Mouse (Mus musculus) midbrain, embryonic 14.5 days (tissue): ENCODE measurements around the gene Otop3. TPM values are rescaled to one million over a fixed set of nuclear protein-coding genes. Genes with fewer than 3 reads are reported as not detected.

Experiments used
- ATAC-seq: fragments of 200-750 bp; cut with Nextera tagmentation; 2 replicates; pipeline ENCODE4 v1.8.0; 2017; ENCODE audit warnings: moderate number of reproducible peaks, moderate library complexity; ENCODE audit not compliant: low FRiP score, low TSS enrichment
- DNase-seq: peaks from one replicate; pipeline ENCODE4 v3.0.0-alpha.2; 2015
- H3K27ac ChIP-seq: fragments of 300-500 bp; sonication (generic); replicated peaks from 2 replicates; pipeline ENCODE4 v1.5.1; 2014; ENCODE audit warnings: mild to moderate bottlenecking, low read depth, low read length, moderate library complexity
- H3K27me3 ChIP-seq: fragments of 300-500 bp; sonication (generic); 2 replicates; pipeline ENCODE4 v1.6.1; 2014; ENCODE audit warnings: low read length, control low read depth, mixed read lengths; ENCODE audit not compliant: control insufficient read depth, insufficient read depth
- H3K36me3 ChIP-seq: fragments of 300-500 bp; sonication (generic); 2 replicates; pipeline ENCODE4 v1.6.1; 2014; ENCODE audit warnings: low read length, control low read depth; ENCODE audit not compliant: control insufficient read depth, insufficient read depth
- H3K4me1 ChIP-seq: fragments of 300-500 bp; sonication (generic); 2 replicates; pipeline ENCODE4 v1.6.1; 2014; ENCODE audit warnings: mild to moderate bottlenecking, antibody characterized with exemption, low read length, control low read depth; ENCODE audit not compliant: control insufficient read depth, insufficient read depth
- H3K4me2 ChIP-seq: fragments of 300-500 bp; sonication (generic); 2 replicates; pipeline ENCODE4 v1.6.1; 2014; ENCODE audit warnings: mild to moderate bottlenecking, low read length, moderate library complexity
- H3K4me3 ChIP-seq: fragments of 300-500 bp; sonication (generic); replicated peaks from 2 replicates; pipeline ENCODE4 v1.5.1; 2014; ENCODE audit warnings: low read depth, low read length
- H3K9ac ChIP-seq: fragments of 300-500 bp; sonication (generic); replicated peaks from 2 replicates; pipeline ENCODE4 v1.6.1; 2014; ENCODE audit warnings: mild to moderate bottlenecking, low read length, moderate library complexity
- H3K9me3 ChIP-seq: fragments of 300-500 bp; sonication (generic); 2 replicates; pipeline ENCODE4 v1.6.1; 2016; ENCODE audit warnings: low read length, control low read depth, mixed read lengths; ENCODE audit not compliant: control insufficient read depth
- WGBS: fragments of 180-500 bp; shearing (Covaris S2); extraction: QIAGEN DNeasy Blood & Tissue Kit; methylation state at CpG from one replicate; pipeline ENCODE4 v1.1.7; 2014; 5-methylcytosine and 5-hydroxymethylcytosine counted together
- polyA plus RNA-seq: library from polyadenylated mRNA; unstranded; fragments of >200 nt; fragmentation: Nextera tagmentation; extraction: Ambion mirVana; gene quantifications from 2 replicates; pipeline ENCODE4 v1.2.1, GENCODE M21; 2014

Otop3 gene
- polyA plus RNA-seq, 1 experiment from 2014 or later, result 0.54 TPM

DNA sequence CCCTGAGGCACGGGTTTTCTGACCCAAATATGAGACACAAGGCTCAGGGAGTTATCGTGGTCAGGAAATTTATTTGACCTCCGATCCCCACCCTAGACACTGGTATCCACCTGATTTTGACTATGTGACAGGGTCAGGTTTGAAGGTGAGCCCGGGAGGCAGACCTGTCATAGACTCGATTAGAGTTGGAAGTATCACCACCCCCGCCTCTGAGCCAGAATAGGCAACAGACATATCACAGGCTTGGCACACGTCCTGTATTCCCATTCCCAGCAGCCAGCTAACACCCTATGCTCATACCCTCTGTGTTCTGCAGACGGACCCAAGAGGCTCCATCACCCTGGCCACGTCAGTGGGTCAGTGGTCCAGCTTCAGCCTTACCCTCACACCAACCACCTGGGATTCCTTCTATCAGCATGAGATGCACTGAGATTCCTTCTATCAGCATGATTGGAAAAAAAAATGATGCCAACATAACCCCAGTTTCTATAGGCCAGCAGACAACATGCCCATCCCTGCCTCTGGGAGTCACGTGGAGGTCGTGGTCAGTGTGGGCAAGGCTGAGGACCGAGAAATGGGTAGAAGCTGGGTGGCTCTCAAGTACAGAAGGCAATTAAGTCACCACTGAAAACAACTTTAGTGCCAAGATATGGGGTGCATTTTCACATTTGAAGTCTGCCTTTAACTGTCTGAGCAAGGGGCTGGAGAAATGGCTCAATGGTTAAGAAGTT is 40.3 kb downstream of the Otop3 start:
- ATAC-seq (no peak), DNase-seq (no peak)
- Histone ChIP-seq H3K36me3 (no peaks in the 10 kb centered on the region), H3K4me3 (peak overlapping the region; percentile 46), H3K27me3 (no peaks in the 10 kb centered on the region), H3K9me3 (no peaks in the 10 kb centered on the region), H3K9ac (peak overlapping the region; percentile 69), H3K4me2 (peak overlapping the region; percentile 81), H3K4me1 (peaks cover 13% of the 10 kb centered on the region), H3K27ac (peak overlapping the region; percentile 78)
- 68% methylated on average over 12 of the region's 12 CpGs for WGBS

DNA sequence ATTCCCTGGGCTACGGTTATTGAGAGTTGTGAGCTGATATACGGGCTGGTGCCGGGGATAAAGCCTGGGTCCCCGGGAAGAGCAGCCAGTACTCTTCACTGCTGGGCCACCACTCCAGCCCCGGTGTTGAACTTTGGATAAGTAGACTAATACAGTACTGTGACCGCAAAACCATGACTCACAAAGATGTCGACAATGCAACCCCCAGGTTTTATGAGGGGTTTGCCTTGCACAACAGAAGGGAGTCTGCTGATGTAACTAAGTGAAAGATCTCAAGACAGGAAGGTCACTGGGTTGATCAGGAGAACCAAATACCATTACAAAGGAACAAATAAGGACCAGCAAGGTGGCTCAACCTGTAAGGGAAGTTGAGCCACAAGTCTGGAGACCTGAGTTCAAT is 42.2 kb downstream of the Otop3 start:
- ATAC-seq, result no peak
- H3K36me3 ChIP-seq, result no peaks in the 10 kb centered on the region
- 69% methylated on average over 7 of the region's 7 CpGs for WGBS

GRCm38 (mm10) chr11:115377254-115377653 is 42.7 kb downstream of the Otop3 start:
- Histone ChIP-seq H3K27ac (no peak overlapping the region), H3K9me3 (no peaks in the 10 kb centered on the region), H3K27me3 (no peaks in the 10 kb centered on the region), H3K4me1 (peaks cover 13% of the 10 kb centered on the region), H3K4me2 (no peak overlapping the region), H3K4me3 (no peak overlapping the region), H3K36me3 (no peaks in the 10 kb centered on the region), H3K9ac (no peak overlapping the region)
- ATAC-seq (no peak), DNase-seq (no peak)
- WGBS, result 93% methylated on average over 4 of the region's 4 CpGs

More for the DNA sequence above, 42.2 kb downstream of the Otop3 start:
- no peak overlapping the region for H3K9ac ChIP-seq
- H3K27me3 ChIP-seq, result no peaks in the 10 kb centered on the region
- no peak overlapping the region for H3K27ac ChIP-seq
- peaks cover 13% of the 10 kb centered on the region for H3K4me1 ChIP-seq
- DNase-seq, result no peak
- H3K4me3 ChIP-seq, result no peak overlapping the region
- H3K9me3 ChIP-seq, result no peaks in the 10 kb centered on the region
- H3K4me2 ChIP-seq, result no peak overlapping the region

DNA sequence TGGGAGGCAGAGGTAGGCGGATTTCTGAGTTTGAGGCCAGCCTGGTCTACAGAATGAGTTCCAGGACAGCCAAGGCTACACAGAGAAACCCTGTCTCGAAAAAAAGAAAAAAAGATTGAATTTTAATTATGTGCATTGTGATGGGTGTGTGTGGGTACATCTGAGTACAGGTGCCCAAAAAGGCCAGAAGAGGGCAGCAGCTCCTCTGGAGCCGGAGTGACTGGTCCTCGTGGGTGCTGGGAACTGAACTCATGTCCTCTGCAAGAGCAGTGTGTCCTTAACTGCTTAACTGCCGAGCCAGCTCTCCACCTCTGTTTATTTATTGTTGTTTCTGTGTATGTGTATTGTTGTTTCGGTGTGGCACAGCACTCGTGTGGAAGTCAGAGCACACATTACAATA is 43.3 kb downstream of the Otop3 start:
- no peak for ATAC-seq
- no peak overlapping the region for H3K9ac ChIP-seq

GRCm38 (mm10) chr11:115381276-115381675 is 46.7 kb downstream of the Otop3 start:
- no peak overlapping the region; the same call in 1 of the 2 replicates for H3K9ac ChIP-seq
- H3K4me1 ChIP-seq, result peaks cover 30% of the 10 kb centered on the region
- DNase-seq (peak; percentile 21), ATAC-seq (no peak)
- H3K27ac ChIP-seq, result peak overlapping the region; percentile 97; the same call in 1 of the 2 replicates
- H3K36me3 ChIP-seq, result no peaks in the 10 kb centered on the region
- WGBS, result 13% methylated on average over 9 of the region's 9 CpGs
- no peaks in the 10 kb centered on the region for H3K27me3 ChIP-seq
- H3K9me3 ChIP-seq, result no peaks in the 10 kb centered on the region
- H3K4me2 ChIP-seq, result peak overlapping the region; percentile 90
- peak overlapping the region; percentile 91 for H3K4me3 ChIP-seq

More for the DNA sequence above, 43.3 kb downstream of the Otop3 start:
- 92% methylated on average over 7 of the region's 7 CpGs for WGBS
- no peaks in the 10 kb centered on the region for H3K27me3 ChIP-seq
- no peak overlapping the region for H3K4me2 ChIP-seq
- no peaks in the 10 kb centered on the region for H3K9me3 ChIP-seq
- H3K4me1 ChIP-seq, result peaks cover 17% of the 10 kb centered on the region
- no peak overlapping the region for H3K4me3 ChIP-seq
- DNase-seq, result no peak
- H3K27ac ChIP-seq, result no peak overlapping the region
- no peaks in the 10 kb centered on the region for H3K36me3 ChIP-seq

DNA sequence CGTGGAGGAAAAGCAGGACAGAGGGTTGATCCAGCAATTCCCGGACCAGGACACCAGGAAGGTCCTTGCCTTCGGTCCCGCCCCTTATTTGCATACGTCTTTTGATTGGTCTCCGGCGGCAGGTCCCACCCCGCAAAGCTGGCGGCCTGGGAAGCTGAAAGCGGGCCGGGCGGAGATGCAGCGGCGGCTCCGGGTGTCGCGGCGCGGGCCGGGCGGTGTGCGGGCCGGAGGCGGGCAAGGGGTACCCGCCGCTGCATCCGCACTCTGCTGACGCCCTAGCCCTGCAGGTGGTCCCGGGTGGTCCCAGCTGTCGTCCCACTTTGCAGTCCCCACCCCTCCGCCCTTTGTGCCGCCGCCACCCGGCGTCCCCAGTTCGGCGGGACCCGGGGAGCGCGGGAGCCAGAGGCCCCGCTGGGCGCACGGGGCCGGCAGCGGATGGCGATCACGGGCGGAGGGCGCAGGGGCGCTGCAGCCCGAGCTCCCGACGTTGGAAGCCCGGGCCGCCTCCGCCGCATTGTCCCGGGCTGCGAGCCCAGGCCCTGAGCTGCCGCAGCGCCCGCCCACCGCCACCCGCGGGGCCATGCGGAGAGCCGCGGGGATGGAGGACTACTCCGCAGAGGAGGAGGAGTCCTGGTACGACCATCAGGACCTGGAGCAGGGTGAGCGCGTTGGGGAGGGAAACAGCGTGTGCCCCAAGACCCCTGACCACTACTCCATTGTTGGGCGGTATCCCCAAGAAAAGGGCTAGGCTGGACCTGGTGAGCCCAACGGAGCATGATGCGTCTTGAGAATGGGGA is 47.4 kb downstream of the Otop3 start, which contains the start of gene Cdr2l:
Gene Cdr2l, plus strand, starts transcription at position 174 of the 797 bp plus-strand sequence.
- under 1% methylated on average over 76 of the region's 76 CpGs for WGBS
- peak; percentile 88 for ATAC-seq

GRCm38 (mm10) chr11:115382891-115383290 is 48.4 kb downstream of the Otop3 start:
- H3K27me3 ChIP-seq, result no peaks in the 10 kb centered on the region
- H3K36me3 ChIP-seq, result no peaks in the 10 kb centered on the region
- ATAC-seq (no peak), DNase-seq (no peak)
- peak overlapping the region; percentile 76 for H3K27ac ChIP-seq
- 13% methylated on average over 5 of the region's 5 CpGs for WGBS
- H3K9me3 ChIP-seq, result no peaks in the 10 kb centered on the region
- H3K4me1 ChIP-seq, result peaks cover 30% of the 10 kb centered on the region
- peak overlapping the region; percentile 91 for H3K4me3 ChIP-seq
- peak overlapping the region; percentile 98 for H3K9ac ChIP-seq
- peak overlapping the region; percentile 90 for H3K4me2 ChIP-seq

More for the DNA sequence above, 47.4 kb downstream of the Otop3 start, which contains the start of gene Cdr2l:
- peak; percentile 96 for DNase-seq
- Histone ChIP-seq H3K9me3 (no peaks in the 10 kb centered on the region), H3K4me3 (peak within 1 kb of the TSS; percentile 91), H3K27me3 (no peaks in the 10 kb centered on the region), H3K9ac (peak within 1 kb of the TSS; percentile 98), H3K4me2 (peak within 1 kb of the TSS; percentile 90), H3K27ac (peak within 1 kb of the TSS; percentile 97), H3K36me3 (no peaks in the 10 kb centered on the region), H3K4me1 (peaks cover 30% of the 10 kb centered on the region)

- 0 out of 2 replicates have a peak, but pooled peaks have one; percentile 7 for ATAC-seq
- H3K4me2 ChIP-seq, result peak overlapping the region; percentile 90
- WGBS, result 33% methylated on average over 16 of the region's 16 CpGs
Measured at GRCm38 (mm10) chr11:115383701-115384474, 49.4 kb downstream of the Otop3 start.

More at GRCm38 (mm10) chr11:115383701-115384474, 49.4 kb downstream of the Otop3 start:
- H3K27me3 ChIP-seq, result no peaks in the 10 kb centered on the region
- H3K36me3 ChIP-seq, result no peaks in the 10 kb centered on the region
- peak overlapping the region; percentile 91 for H3K4me3 ChIP-seq
- H3K9me3 ChIP-seq, result no peaks in the 10 kb centered on the region
- H3K27ac ChIP-seq, result peak overlapping the region; percentile 76
- H3K4me1 ChIP-seq, result peaks cover 30% of the 10 kb centered on the region
- peak; percentile 82 for DNase-seq
- peak overlapping the region; percentile 98 for H3K9ac ChIP-seq
